Mouse (Mus musculus): ENCODE measurements around the gene Fsd2. TPM values are rescaled to one million over a fixed set of nuclear protein-coding genes. Genes with fewer than 3 reads are reported as not detected.

Gene Fsd2
- total RNA-seq, 2 experiments from 2014 or later: 0.24 TPM; not detected in 1

GRCm38 (mm10) chr7:81573821-81574220, 7.1 kb upstream of the Fsd2 start:
- DNase-seq (ENCODE audit: low spot score in 2 of 2): no peak
- intact Hi-C loops (cut with DNase I): loop anchor here (5.0 to 10.0 kb wide), 2 partner anchors 52 to 119 kb away; partner anchors contain the start of gene Cpeb1

GRCm38 (mm10) chr7:81573397-81573796, 6.7 kb upstream of the Fsd2 start:
- no peak for DNase-seq (ENCODE audit: low spot score in 2 of 2)
- intact Hi-C loops (cut with DNase I): loop anchor here (5.0 to 10.0 kb wide), 2 partner anchors 51 to 119 kb away; partner anchors contain the start of gene Cpeb1

- intact Hi-C loops (cut with DNase I): loop anchor here (5.0 to 10.0 kb wide), 2 partner anchors 50 to 118 kb away; partner anchors contain the start of gene Cpeb1
- DNase-seq (ENCODE audit: low spot score in 2 of 2): no peak
These were observed 6.0 kb upstream of the Fsd2 start for GRCm38 (mm10) chr7:81572610-81573268.

GRCm38 (mm10) chr7:81571941-81572441, 5.2 kb upstream of the Fsd2 start:
- intact Hi-C loops (cut with DNase I): loop anchor here (5.0 to 10.0 kb wide), 2 partner anchors 50 to 117 kb away; partner anchors contain the start of gene Cpeb1
- no peak for DNase-seq (ENCODE audit: low spot score in 2 of 2)

- DNase-seq (ENCODE audit: low spot score in 2 of 2): peak; percentile 93 to 97
- intact Hi-C loops (cut with DNase I): loop anchor here (5.0 to 10.0 kb wide), 2 partner anchors 49 to 117 kb away; partner anchors contain the start of gene Cpeb1
These were observed 4.6 kb upstream of the Fsd2 start, which contains the start of gene Whamm for GRCm38 (mm10) chr7:81571108-81571940. Gene Whamm, plus strand, starts transcription at chr7:81571266.

GRCm38 (mm10) chr7:81570752-81571107, 4.0 kb upstream of the Fsd2 start:
- DNase-seq (ENCODE audit: low spot score in 2 of 2): no peak
- intact Hi-C loops (cut with DNase I): loop anchor here (5.0 to 10.0 kb wide), 2 partner anchors 48 to 116 kb away; partner anchors contain the start of gene Cpeb1

- no peak for DNase-seq (ENCODE audit: low spot score in 2 of 2)
- intact Hi-C loops (cut with DNase I): loop anchor here (5.0 to 10.0 kb wide), 2 partner anchors 48 to 115 kb away; partner anchors contain the start of gene Cpeb1
These were observed 3.5 kb upstream of the Fsd2 start for GRCm38 (mm10) chr7:81570271-81570670.

- DNase-seq (ENCODE audit: low spot score in 2 of 2): no peak
- intact Hi-C loops (cut with DNase I): loop anchor here (5.0 to 10.0 kb wide), 2 partner anchors 48 to 115 kb away; partner anchors contain the start of gene Cpeb1
These were observed 3.1 kb upstream of the Fsd2 start for GRCm38 (mm10) chr7:81569851-81570250.

- intact Hi-C loops (cut with DNase I): no loop called here
- no peak for DNase-seq (ENCODE audit: low spot score in 2 of 2)
These were observed 652 bp upstream of the Fsd2 start for GRCm38 (mm10) chr7:81567396-81567795.

GRCm38 (mm10) chr7:81566332-81566731, 412 bp downstream of the Fsd2 start:
- no peak for DNase-seq (ENCODE audit: low spot score in 2 of 2)
- intact Hi-C loops (cut with DNase I): no loop called here

- peak; percentile 13 to 17 for DNase-seq (ENCODE audit: low spot score in 2 of 2)
- intact Hi-C loops (cut with DNase I): no loop called here
These were observed 1.2 kb downstream of the Fsd2 start for GRCm38 (mm10) chr7:81565381-81566055.

GRCm38 (mm10) chr7:81564766-81565165, 2.0 kb downstream of the Fsd2 start:
- intact Hi-C loops (cut with DNase I): no loop called here
- DNase-seq (ENCODE audit: low spot score in 2 of 2): no peak

- intact Hi-C loops (cut with DNase I): no loop called here
- no peak for DNase-seq (ENCODE audit: low spot score in 2 of 2)
These were observed 3.2 kb downstream of the Fsd2 start for GRCm38 (mm10) chr7:81563506-81564015.

- intact Hi-C loops (cut with DNase I): no loop called here
These were observed 5.5 kb downstream of the Fsd2 start for GRCm38 (mm10) chr7:81561211-81561610.

GRCm38 (mm10) chr7:81560101-81561049, 6.4 kb downstream of the Fsd2 start:
- DNase-seq (ENCODE audit: low spot score in 2 of 2): no peak
- intact Hi-C loops (cut with DNase I): no loop called here

More at GRCm38 (mm10) chr7:81561211-81561610, 5.5 kb downstream of the Fsd2 start:
- DNase-seq (ENCODE audit: low spot score in 2 of 2): no peak

- DNase-seq (ENCODE audit: low spot score in 2 of 2): no peak
- intact Hi-C loops (cut with DNase I): no loop called here
These were observed 7.3 kb downstream of the Fsd2 start for GRCm38 (mm10) chr7:81559231-81559980.

- intact Hi-C loops (cut with DNase I): no loop called here
- no peak for DNase-seq (ENCODE audit: low spot score in 2 of 2)
These were observed 8.8 kb downstream of the Fsd2 start for GRCm38 (mm10) chr7:81557985-81558360.
